Mouse (Mus musculus) liver, embryonic 12.5 days (tissue): ENCODE results near the gene Tnp2. TPM values are rescaled to one million over a fixed set of nuclear protein-coding genes. Genes with fewer than 3 reads are reported as not detected.
A peak's percentile ranks its signal among the peaks of the same experiment; 100 is the strongest.

Source experiments
- ATAC-seq: fragments of 200-750 bp; cut with Nextera tagmentation; 2 replicates; pipeline ENCODE4 v1.8.0; 2017; ENCODE audit warnings: moderate number of reproducible peaks, mild to moderate bottlenecking, moderate library complexity
- H3K27ac ChIP-seq: fragments of 300-500 bp; sonication (generic); 2 replicates; pipeline ENCODE4 v1.5.1; 2016; ENCODE audit warnings: mild to moderate bottlenecking
- H3K27me3 ChIP-seq: fragments of 300-500 bp; sonication (generic); replicated peaks from 2 replicates; pipeline ENCODE4 v1.6.1; 2016; ENCODE audit warnings: mild to moderate bottlenecking, moderate library complexity
- H3K36me3 ChIP-seq: fragments of 300-500 bp; sonication (generic); 2 replicates; pipeline ENCODE4 v1.6.1; 2016; ENCODE audit warnings: mild to moderate bottlenecking, moderate library complexity
- H3K4me1 ChIP-seq: fragments of 300-500 bp; sonication (generic); 2 replicates; pipeline ENCODE4 v1.6.1; 2016
- H3K4me2 ChIP-seq: fragments of 300-500 bp; sonication (generic); 2 replicates; pipeline ENCODE4 v1.6.1; 2016; ENCODE audit warnings: mild to moderate bottlenecking, moderate library complexity
- H3K4me3 ChIP-seq: fragments of 300-500 bp; sonication (generic); 2 replicates; pipeline ENCODE4 v1.5.1; 2016; ENCODE audit warnings: mild to moderate bottlenecking, moderate library complexity
- H3K9ac ChIP-seq: fragments of 300-500 bp; sonication (generic); 2 replicates; pipeline ENCODE4 v1.6.1; 2016; ENCODE audit warnings: mild to moderate bottlenecking, moderate library complexity
- H3K9me3 ChIP-seq: fragments of 300-500 bp; sonication (generic); replicated peaks from 2 replicates; pipeline ENCODE4 v1.6.1; 2016; ENCODE audit warnings: mild to moderate bottlenecking, moderate library complexity
- WGBS: fragments of 180-500 bp; shearing (Covaris S2); methylation state at CpG from one replicate; pipeline ENCODE4 v1.1.7; 2016; ENCODE audit not compliant: insufficient replicate concordance; 5-methylcytosine and 5-hydroxymethylcytosine counted together
- polyA plus RNA-seq: library from polyadenylated mRNA; unstranded; fragments of >200 nt; fragmentation: Nextera tagmentation; extraction: Ambion mirVana; gene quantifications from 2 replicates; pipeline ENCODE4 v1.2.1, GENCODE M21; 2016

Gene Tnp2
- polyA plus RNA-seq, 1 experiment from 2014 or later: not detected

- no peak overlapping the region for H3K4me2 ChIP-seq
- H3K4me1 ChIP-seq: peaks cover 19% of the 10 kb centered on the region; the same call in 1 of the 2 replicates
- no peaks in the 10 kb centered on the region for H3K9me3 ChIP-seq
- peaks cover 31% of the 10 kb centered on the region for H3K27me3 ChIP-seq
- H3K36me3 ChIP-seq: no peaks in the 10 kb centered on the region
- H3K4me3 ChIP-seq: no peak overlapping the region
- 51% methylated on average over 5 of the region's 5 CpGs for WGBS
- H3K27ac ChIP-seq: no peak overlapping the region
- H3K9ac ChIP-seq: no peak overlapping the region
- ATAC-seq: no peak; the same call in 1 of the 2 replicates
Measured at GRCm38 (mm10) chr16:10777579-10778160, 10.8 kb downstream of the Tnp2 start.

DNA sequence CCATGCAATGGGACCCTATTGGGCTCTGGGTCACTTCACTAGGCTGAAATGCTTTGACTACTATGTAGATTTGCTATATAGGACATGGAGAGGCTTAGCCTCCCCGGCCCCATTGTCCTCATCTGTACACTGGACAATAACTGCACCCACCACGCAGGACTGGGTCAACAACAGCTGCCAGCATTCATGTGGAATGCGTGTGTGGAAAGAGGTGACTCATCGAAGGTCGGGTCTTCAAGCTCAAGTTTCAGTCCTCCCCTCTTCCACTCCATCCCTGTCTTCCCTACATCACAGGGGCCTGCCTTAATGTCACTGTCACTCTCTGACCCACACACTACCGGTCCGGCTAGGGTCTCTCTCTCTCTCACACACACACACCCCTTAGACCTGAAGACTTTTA, 12.1 kb downstream of the Tnp2 start:
- peaks cover 27% of the 10 kb centered on the region for H3K4me1 ChIP-seq
- no peak overlapping the region for H3K4me3 ChIP-seq
- no peak overlapping the region for H3K9ac ChIP-seq
- H3K27ac ChIP-seq: no peak overlapping the region
- H3K27me3 ChIP-seq: peaks cover 17% of the 10 kb centered on the region; the same call in 1 of the 2 replicates
- no peaks in the 10 kb centered on the region for H3K9me3 ChIP-seq
- no peak for ATAC-seq
- WGBS: 46% methylated on average over 7 of the region's 7 CpGs
- no peak overlapping the region for H3K4me2 ChIP-seq
- H3K36me3 ChIP-seq: no peaks in the 10 kb centered on the region

DNA sequence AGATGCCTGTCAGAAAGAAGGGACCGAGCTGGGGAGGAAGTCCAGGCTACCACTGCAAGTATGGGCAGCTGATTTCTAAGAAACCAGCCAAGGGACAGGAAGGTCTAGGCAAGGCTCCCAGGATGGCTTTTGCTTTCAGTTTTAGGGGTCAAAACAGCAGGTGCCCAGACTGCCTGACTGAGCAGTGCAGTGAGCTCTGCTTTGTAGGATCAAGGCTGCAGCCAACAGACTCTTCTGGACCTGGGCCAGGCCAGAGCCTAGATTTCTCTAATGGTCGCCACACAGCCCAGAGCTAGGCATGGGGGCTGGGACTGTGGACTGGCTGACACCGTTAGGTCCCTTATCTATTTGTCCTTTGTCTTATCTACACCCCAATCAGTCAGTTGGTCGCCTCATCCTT, 13.7 kb downstream of the Tnp2 start:
- no peak overlapping the region for H3K27ac ChIP-seq
- ATAC-seq: peak; percentile 29; the same call in 1 of the 2 replicates
- 27% methylated on average over 4 of the region's 4 CpGs for WGBS
- H3K4me1 ChIP-seq: peaks cover 42% of the 10 kb centered on the region
- no peaks in the 10 kb centered on the region for H3K9me3 ChIP-seq
- H3K4me2 ChIP-seq: no peak overlapping the region
- no peaks in the 10 kb centered on the region for H3K36me3 ChIP-seq
- H3K9ac ChIP-seq: no peak overlapping the region
- peaks cover 8% of the 10 kb centered on the region; the same call in 1 of the 2 replicates for H3K27me3 ChIP-seq
- no peak overlapping the region for H3K4me3 ChIP-seq

DNA sequence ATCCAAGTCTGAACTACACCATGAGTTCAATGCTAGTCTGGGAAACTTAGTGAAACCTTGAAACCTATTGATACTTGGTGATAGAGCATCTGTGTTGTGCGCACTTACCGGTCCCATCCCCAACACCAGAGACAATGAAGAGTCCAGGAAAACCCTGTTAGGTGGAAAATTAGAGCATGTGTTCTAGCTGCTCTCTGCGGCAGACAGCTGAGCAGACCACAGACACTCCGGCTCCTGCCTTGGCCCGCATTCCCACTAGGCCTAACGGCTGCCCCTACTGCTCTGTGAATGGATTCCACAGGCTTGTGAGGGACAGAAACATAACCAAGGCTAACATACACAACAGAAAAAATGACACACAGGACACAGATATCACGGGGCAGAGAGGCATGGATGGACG, 14.9 kb downstream of the Tnp2 start:
- H3K27me3 ChIP-seq: peaks cover 20% of the 10 kb centered on the region
- no peak overlapping the region for H3K4me2 ChIP-seq
- H3K27ac ChIP-seq: no peak overlapping the region
- ATAC-seq: no peak
- 72% methylated on average over 8 of the region's 8 CpGs for WGBS
- H3K36me3 ChIP-seq: no peaks in the 10 kb centered on the region
- no peak overlapping the region for H3K4me3 ChIP-seq
- H3K9me3 ChIP-seq: no peaks in the 10 kb centered on the region
- peaks cover 54% of the 10 kb centered on the region for H3K4me1 ChIP-seq
- no peak overlapping the region for H3K9ac ChIP-seq

DNA sequence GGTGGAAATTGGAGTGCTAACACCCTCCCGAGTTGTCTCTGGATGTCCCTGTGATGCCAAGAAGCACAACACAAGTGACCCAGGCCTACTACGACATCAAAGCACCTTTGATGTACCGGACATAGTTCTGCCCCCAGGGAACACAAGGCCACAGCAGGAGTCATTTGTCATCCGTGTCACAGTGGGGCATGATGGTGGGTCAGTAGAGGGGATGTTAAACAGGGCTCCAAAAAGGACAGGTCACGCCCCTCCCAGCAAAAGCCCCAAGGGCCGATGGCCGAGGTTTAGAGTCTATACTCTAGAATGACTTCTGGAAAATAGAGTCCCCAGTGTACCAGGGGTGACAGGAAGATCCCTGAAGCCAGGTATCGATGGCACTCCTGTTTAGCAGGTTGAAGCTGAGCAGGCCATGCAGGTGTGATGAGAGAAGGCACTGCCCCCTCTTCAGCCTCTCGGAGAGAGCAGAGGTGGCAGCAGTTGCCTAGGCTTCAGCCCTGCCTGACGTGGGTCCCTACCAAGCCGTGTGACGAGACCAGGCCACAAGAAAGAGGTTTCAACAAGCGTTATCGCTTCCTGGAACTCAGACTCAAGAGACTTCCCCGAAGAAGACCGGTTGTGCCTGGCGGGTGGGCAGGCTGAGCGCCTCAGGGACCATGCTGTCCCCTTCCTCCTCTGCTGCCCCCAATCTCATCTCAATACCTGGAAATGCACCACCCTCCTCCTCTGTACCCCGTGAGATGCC, 16.5 kb downstream of the Tnp2 start:
- peak; percentile 60 for ATAC-seq
- 42% methylated on average over 19 of the region's 19 CpGs for WGBS
- Histone ChIP-seq H3K9ac (no peak overlapping the region), H3K36me3 (no peaks in the 10 kb centered on the region), H3K4me2 (no peak overlapping the region), H3K27ac (no peak overlapping the region), H3K27me3 (peaks cover 24% of the 10 kb centered on the region), H3K4me1 (peaks cover 50% of the 10 kb centered on the region), H3K4me3 (no peak overlapping the region), H3K9me3 (no peaks in the 10 kb centered on the region)

GRCm38 (mm10) chr16:10770531-10771325, 17.7 kb downstream of the Tnp2 start:
- WGBS: 33% methylated on average over 4 of the region's 4 CpGs
- Histone ChIP-seq H3K27ac (no peak overlapping the region), H3K27me3 (peaks cover 19% of the 10 kb centered on the region)

GRCm38 (mm10) chr16:10769661-10770060, 18.8 kb downstream of the Tnp2 start:
- ATAC-seq: no peak
- peaks cover 19% of the 10 kb centered on the region for H3K27me3 ChIP-seq
- no peak overlapping the region for H3K27ac ChIP-seq
- WGBS: 25% methylated on average over 2 of the region's 2 CpGs
- H3K4me1 ChIP-seq: peaks cover 46% of the 10 kb centered on the region
- no peak overlapping the region for H3K4me3 ChIP-seq
- no peaks in the 10 kb centered on the region for H3K9me3 ChIP-seq
- H3K4me2 ChIP-seq: no peak overlapping the region
- no peaks in the 10 kb centered on the region for H3K36me3 ChIP-seq
- H3K9ac ChIP-seq: no peak overlapping the region

More at GRCm38 (mm10) chr16:10770531-10771325, 17.7 kb downstream of the Tnp2 start:
- Histone ChIP-seq H3K9me3 (no peaks in the 10 kb centered on the region), H3K4me1 (peaks cover 50% of the 10 kb centered on the region), H3K4me3 (no peak overlapping the region), H3K36me3 (no peaks in the 10 kb centered on the region), H3K4me2 (no peak overlapping the region), H3K9ac (no peak overlapping the region)
- no peak for ATAC-seq

- WGBS: 23% methylated on average over 9 of the region's 9 CpGs
- Histone ChIP-seq H3K4me2 (no peak overlapping the region), H3K36me3 (no peaks in the 10 kb centered on the region), H3K27me3 (peaks cover 21% of the 10 kb centered on the region), H3K4me1 (peaks cover 43% of the 10 kb centered on the region), H3K27ac (no peak overlapping the region), H3K9ac (no peak overlapping the region), H3K4me3 (no peak overlapping the region), H3K9me3 (no peaks in the 10 kb centered on the region)
- ATAC-seq: no peak
Measured at GRCm38 (mm10) chr16:10768821-10769220, 19.6 kb downstream of the Tnp2 start.

GRCm38 (mm10) chr16:10767158-10767557, 21.3 kb downstream of the Tnp2 start:
- no peak for ATAC-seq
- no peak overlapping the region for H3K27ac ChIP-seq
- 30% methylated on average over 4 of the region's 4 CpGs for WGBS
- H3K36me3 ChIP-seq: no peaks in the 10 kb centered on the region
- H3K4me1 ChIP-seq: peaks cover 36% of the 10 kb centered on the region
- H3K9ac ChIP-seq: no peak overlapping the region
- H3K27me3 ChIP-seq: peaks cover 32% of the 10 kb centered on the region
- H3K4me3 ChIP-seq: no peak overlapping the region
- H3K4me2 ChIP-seq: no peak overlapping the region
- no peaks in the 10 kb centered on the region for H3K9me3 ChIP-seq

GRCm38 (mm10) chr16:10764323-10764722, 24.1 kb downstream of the Tnp2 start:
- ATAC-seq: no peak
- Histone ChIP-seq H3K4me2 (no peak overlapping the region), H3K4me3 (no peak overlapping the region), H3K27ac (no peak overlapping the region), H3K4me1 (peaks cover 17% of the 10 kb centered on the region), H3K9ac (no peak overlapping the region), H3K27me3 (peaks cover 34% of the 10 kb centered on the region), H3K36me3 (no peaks in the 10 kb centered on the region), H3K9me3 (no peaks in the 10 kb centered on the region)
- 28% methylated on average over 2 of the region's 2 CpGs for WGBS

DNA sequence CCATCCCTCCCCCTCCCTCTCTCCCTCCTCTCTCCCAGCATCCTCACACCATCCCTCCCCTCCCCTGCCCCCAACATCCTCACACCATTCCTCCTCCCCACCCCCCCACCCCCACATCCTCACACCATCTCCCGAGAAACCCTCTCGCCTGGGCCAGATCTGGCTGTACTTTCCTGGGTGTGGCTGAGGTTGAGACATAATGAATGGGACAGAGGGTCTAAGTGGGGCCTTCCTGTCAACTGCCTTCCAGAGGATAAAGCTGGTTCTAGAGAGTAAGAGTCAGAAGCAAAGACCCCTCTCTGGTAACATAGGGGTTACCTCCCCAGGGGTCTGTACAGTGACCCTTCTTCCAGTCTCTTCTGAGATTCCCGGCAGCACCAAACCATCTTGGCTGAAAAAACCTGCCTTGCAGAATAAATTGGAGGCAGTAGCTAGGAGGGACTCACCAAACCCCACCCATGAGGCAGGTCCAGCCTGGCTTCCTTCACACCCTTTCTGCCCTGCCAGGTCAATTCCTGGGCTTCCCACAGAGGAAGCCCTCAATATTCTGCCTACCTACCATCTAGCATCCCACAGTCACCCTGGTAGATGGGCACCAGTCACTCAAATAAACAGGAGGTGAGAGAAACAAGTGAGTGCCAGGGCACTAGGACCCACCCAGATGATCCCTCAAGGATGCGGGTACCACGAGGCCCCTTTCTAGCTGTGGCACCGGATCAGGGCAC, 24.8 kb downstream of the Tnp2 start:
- WGBS: 37% methylated on average over 6 of the region's 6 CpGs

More for the DNA sequence above, 24.8 kb downstream of the Tnp2 start:
- H3K9ac ChIP-seq: no peak overlapping the region
- H3K9me3 ChIP-seq: no peaks in the 10 kb centered on the region
- no peak overlapping the region for H3K27ac ChIP-seq
- no peak for ATAC-seq
- H3K4me1 ChIP-seq: peaks cover 11% of the 10 kb centered on the region
- no peak overlapping the region for H3K4me2 ChIP-seq
- H3K4me3 ChIP-seq: no peak overlapping the region
- no peaks in the 10 kb centered on the region for H3K36me3 ChIP-seq
- peaks cover 28% of the 10 kb centered on the region for H3K27me3 ChIP-seq
